Mouse (Mus musculus) megakaryocyte, adult 5-6 weeks (primary cell): ENCODE measurements around the gene Cbx6. TPM values are rescaled to one million over a fixed set of nuclear protein-coding genes. Genes with fewer than 3 reads are reported as not detected.

ENCODE experiments used
- ATAC-seq: 2 replicates; pipeline ENCODE4 v1.8.0; 2016; ENCODE audit warnings: mild to moderate bottlenecking, inconsistent platforms; ENCODE audit not compliant: poor library complexity, severe bottlenecking
- total RNA-seq, 2 experiments: library from RNA; stranded (forward) in 1 of 2; stranded (reverse) in 1 of 2; fragments of 153-499, 151-499 nt in 1 of 2; fragments of 221-1000, 200-1000 nt in 1 of 2; gene quantifications; 2 replicates each; pipeline versions ENCODE4 v1.2.3 to v1.2.4; 2015 to 2017

Gene Cbx6
- total RNA-seq, 2 experiments from 2014 or later = 2.3 to 3.5 TPM

- no peak for ATAC-seq
Observed at GRCm38 (mm10) chr15:79805246-79805645, 29.2 kb downstream of the Cbx6 start.

- no peak; the same call in 1 of the 2 replicates for ATAC-seq
Observed at GRCm38 (mm10) chr15:79804352-79805071, 30.0 kb downstream of the Cbx6 start, which contains the start of gene Nptxr. Gene Nptxr, minus strand, starts transcription at chr15:79804766.

- ATAC-seq = no peak
Observed at GRCm38 (mm10) chr15:79803533-79804351, 30.7 kb downstream of the Cbx6 start.

- ATAC-seq = no peak
Observed at GRCm38 (mm10) chr15:79802304-79802703, 32.2 kb downstream of the Cbx6 start.

- ATAC-seq = no peak
Observed at GRCm38 (mm10) chr15:79801646-79802045, 32.8 kb downstream of the Cbx6 start.

- no peak for ATAC-seq
Observed at GRCm38 (mm10) chr15:79800701-79801100, 33.8 kb downstream of the Cbx6 start.

GRCm38 (mm10) chr15:79798591-79798990, 35.9 kb downstream of the Cbx6 start:
- ATAC-seq = no peak

- no peak for ATAC-seq
Observed at GRCm38 (mm10) chr15:79797680-79798079, 36.8 kb downstream of the Cbx6 start.

GRCm38 (mm10) chr15:79797096-79797495, 37.4 kb downstream of the Cbx6 start:
- ATAC-seq = no peak

- ATAC-seq = no peak
Observed at GRCm38 (mm10) chr15:79796256-79796655, 38.2 kb downstream of the Cbx6 start.

- ATAC-seq = no peak
Observed at GRCm38 (mm10) chr15:79794173-79794572, 40.3 kb downstream of the Cbx6 start.

- no peak; the same call in 1 of the 2 replicates for ATAC-seq
Observed at GRCm38 (mm10) chr15:79793076-79793475, 41.4 kb downstream of the Cbx6 start.

- no peak for ATAC-seq
Observed at GRCm38 (mm10) chr15:79792455-79792854, 42.0 kb downstream of the Cbx6 start.

- no peak for ATAC-seq
Observed at GRCm38 (mm10) chr15:79791502-79791901, 43.0 kb downstream of the Cbx6 start.

- ATAC-seq = no peak
Observed at GRCm38 (mm10) chr15:79790905-79791304, 43.6 kb downstream of the Cbx6 start.

GRCm38 (mm10) chr15:79790111-79790510, 44.4 kb downstream of the Cbx6 start:
- no peak for ATAC-seq

GRCm38 (mm10) chr15:79787815-79788214, 46.7 kb downstream of the Cbx6 start:
- ATAC-seq = no peak

- ATAC-seq = no peak
Observed at GRCm38 (mm10) chr15:79785056-79785455, 49.4 kb downstream of the Cbx6 start.

GRCm38 (mm10) chr15:79777749-79778148, 56.7 kb downstream of the Cbx6 start, which contains the start of gene Dnal4:
Gene Dnal4, minus strand, starts transcription at chr15:79777849.
- ATAC-seq = no peak

- no peak for ATAC-seq
Observed at GRCm38 (mm10) chr15:79775662-79776061, 58.8 kb downstream of the Cbx6 start.

- ATAC-seq = peak; percentile 99
Observed at GRCm38 (mm10) chr15:79774117-79775027, 60.1 kb downstream of the Cbx6 start.
